Mouse (Mus musculus): ENCODE data around the gene 4921509C19Rik. TPM values are rescaled to one million over a fixed set of nuclear protein-coding genes. Genes with fewer than 3 reads are reported as not detected.
"Not testable (repeated sequence)": the region's sequence is repeated elsewhere in the genome, so short reads cannot be mapped to it uniquely, and the experiment has no call there.

4921509C19Rik gene
- not detected in 2 replicates for polyA plus RNA-seq (2012)

DNA sequence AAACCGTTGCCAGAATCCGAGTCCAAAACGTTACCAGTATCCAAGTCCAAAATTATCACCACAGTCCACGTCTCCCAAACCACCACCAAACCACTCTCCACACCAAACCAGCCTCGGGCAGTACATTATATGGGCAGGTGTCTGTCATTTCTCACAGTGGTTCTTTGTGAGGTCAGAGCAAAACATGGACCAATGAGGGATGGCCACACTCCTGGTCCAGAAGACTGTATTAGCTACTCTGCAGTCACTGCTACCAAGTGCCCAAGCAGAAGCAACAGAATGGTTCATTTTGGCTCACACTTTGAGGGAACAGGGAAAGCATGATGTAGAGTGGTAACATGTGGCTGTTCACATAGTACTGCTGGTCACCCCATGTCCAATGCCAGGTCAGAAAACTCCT, at the start of gene 4921509C19Rik:
4921509C19Rik (minus strand) TSS at position 101 of the 400 bp plus-strand sequence.
- not testable (repeated sequence) for TF ChIP-seq GATA1 (IDR thresholded peaks at IDR 0.05; ENCODE audit: low read length)

DNA sequence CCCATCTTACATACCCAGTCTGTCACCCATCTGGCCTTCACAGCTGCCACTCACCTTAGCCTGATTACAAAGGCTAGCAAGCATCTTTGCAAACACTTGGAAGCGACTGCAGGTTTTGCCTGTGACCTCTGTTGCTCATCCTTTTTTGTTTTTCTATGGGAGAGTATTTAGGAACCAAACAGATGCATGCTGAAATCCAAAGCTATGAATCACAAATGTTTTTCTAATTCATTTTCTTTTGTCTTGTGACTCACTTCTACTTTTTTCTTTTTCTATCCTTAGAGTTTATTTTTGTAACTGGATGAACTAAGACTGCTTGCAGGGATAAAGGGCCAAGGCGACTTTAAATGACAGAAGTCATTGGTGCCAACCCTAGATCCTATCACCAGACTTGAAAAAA, 49.6 kb upstream of the 4921509C19Rik start:
- TF ChIP-seq GATA1 (IDR thresholded peaks at IDR 0.05; ENCODE audit: low read length) = no peak

DNA sequence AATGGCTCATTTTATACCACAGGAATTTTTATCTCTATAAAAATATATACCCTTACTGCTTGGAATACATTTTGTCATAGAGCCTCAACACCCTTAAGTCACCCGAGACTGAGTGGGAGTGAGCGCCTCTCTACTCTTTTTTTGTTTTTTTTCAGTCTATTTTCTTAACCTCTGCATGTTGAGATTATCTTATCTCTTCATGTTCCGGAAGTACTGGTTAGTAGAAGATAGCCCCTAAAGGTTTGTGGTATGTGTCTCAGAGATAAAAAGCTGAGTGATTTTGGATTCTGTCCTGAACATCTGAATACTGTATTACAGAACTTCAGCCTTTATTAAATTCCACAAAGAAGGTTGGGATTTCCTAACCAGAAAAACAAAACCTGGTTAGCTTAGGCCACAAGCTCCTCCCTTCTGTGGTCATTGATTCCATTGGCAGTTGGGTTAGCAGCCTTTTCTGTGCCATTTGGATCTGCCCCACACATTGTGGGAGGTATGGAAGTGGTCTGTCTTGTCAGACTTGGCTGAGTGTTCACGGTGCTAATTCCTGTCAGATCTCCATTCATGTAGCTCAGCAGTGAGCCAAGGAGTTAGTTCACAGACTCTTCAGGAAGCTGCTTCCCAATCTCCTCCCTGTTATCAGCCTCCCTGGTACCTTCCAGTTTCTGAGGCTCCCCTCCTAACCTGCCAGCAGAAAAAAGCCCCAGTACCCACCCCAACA, 48.5 kb upstream of the 4921509C19Rik start:
- peak; percentile 86 for TF ChIP-seq GATA1 (IDR thresholded peaks at IDR 0.05; ENCODE audit: low read length)

DNA sequence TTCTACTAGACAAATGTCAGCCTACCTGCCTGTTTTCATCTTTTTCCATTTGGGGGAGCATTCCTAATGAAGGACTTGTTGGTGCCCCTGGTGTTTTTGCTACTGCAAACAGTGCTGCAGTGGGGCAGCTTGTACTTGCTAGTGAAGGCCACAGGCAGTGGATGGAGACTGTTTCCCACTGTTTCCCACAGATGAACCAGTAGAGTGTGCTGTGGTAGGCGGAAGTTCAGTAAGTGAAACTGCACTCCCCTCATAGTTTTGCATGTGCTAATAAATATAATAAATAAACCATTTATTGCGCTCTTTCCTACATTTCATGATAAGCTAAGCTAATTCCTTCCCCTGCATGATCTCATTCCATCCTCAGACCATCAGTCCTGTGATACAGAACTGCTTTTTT, 43.0 kb upstream of the 4921509C19Rik start:
- TF ChIP-seq GATA1 (IDR thresholded peaks at IDR 0.05; ENCODE audit: low read length) = no peak

DNA sequence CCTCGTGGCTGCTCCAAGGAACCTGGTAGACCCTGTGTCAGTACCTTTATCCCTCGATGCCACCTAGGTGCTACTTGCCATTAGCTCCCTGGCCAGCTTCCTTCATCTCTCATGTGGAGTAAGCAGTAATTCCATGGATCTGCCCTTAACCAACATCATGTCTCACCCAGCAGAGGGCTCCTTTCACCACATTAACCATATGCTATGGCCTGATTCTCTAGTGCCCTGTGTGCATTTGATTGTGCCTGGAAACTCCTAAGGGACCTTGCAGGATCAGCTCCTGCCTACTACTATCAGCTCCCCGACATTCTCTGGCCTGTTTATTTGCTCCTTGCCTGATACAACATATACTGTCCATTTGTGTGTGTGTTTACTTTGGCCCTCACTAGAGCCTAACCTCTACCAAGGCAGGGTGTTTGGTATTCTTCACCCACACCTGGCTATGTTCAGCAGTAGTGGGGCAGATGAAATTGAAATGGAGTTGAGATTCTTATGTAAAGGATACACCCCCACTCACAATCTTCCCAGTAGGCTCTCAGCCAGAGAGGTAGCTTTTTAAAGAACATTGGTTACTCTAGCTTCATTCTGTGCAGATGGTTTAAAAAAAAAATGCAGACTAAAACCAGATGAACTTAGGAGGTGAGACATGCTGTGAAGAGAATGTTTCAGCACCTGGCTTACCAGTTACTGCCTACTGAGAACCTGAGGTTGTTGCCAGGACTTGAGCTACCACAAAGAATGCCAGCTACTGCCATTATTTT, 37.8 kb upstream of the 4921509C19Rik start:
- TF ChIP-seq GATA1 (IDR thresholded peaks at IDR 0.05; ENCODE audit: low read length) = no peak

DNA sequence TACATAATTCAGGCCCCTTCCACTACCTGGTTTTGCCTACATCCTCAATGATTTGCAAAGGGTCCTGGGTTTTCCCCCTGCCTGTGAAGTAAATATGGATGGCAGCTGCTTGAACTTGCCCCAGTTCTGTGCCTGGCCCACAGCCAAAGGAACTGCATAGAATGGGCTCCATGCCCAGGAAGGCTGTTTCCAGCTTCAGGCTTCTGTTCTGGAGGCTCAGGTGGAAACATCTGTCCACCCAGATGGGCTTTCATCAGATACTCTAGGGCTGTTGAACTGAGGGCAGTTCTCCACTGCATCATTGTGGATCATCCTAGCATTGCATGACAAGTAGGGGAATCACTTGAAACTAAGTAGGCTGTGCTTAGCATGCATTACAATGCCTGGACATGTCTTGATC, 36.2 kb upstream of the 4921509C19Rik start:
- no peak for TF ChIP-seq GATA1 (IDR thresholded peaks at IDR 0.05; ENCODE audit: low read length)

DNA sequence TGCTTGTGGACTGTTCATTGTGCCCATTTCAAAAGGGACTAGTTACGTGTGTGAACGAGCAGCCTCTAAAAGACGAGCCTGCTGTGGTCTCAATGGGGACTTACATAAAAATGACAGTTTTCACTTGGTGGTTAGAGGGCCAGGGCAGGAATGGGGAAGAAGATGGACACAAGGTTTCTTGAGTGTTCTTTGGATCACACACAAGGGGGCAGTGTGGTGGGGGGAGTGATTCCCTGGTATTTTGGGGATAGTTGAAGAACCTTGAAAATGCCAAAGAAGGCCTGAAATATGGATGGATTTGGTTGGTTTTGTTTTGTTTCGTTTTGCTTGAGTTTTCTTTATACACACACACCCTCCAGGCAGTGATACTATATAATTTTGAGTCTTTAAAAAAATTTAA, 28.3 kb upstream of the 4921509C19Rik start:
- TF ChIP-seq GATA1 (IDR thresholded peaks at IDR 0.05; ENCODE audit: low read length) = no peak

DNA sequence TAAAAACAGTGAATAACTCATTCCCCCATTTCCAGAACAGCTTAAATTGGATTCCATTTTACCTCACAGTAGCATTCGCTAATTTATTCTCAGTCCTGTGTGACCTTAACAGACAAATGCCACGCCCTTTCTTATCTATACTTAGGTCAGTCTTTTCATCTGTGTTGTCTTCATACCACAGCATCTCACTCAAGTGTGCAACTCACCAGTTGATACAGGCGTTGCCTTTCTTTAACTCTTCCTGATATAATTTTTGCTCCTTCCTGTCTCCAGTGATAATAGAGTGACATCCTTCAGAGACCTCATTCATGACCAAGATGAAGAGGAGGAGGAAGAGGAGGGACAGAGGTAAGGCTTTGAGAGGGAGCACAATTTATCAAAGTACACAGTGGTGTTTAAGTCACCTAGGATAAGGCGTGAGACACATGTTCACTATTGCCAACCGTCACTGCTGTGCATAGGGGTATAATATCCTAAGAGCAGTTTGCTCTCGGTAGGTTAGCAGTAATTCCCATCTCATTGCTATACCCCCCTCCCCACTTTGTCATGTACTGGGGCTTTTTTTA, 24.6 kb upstream of the 4921509C19Rik start:
- TF ChIP-seq GATA1 (IDR thresholded peaks at IDR 0.05; ENCODE audit: low read length) = no peak

DNA sequence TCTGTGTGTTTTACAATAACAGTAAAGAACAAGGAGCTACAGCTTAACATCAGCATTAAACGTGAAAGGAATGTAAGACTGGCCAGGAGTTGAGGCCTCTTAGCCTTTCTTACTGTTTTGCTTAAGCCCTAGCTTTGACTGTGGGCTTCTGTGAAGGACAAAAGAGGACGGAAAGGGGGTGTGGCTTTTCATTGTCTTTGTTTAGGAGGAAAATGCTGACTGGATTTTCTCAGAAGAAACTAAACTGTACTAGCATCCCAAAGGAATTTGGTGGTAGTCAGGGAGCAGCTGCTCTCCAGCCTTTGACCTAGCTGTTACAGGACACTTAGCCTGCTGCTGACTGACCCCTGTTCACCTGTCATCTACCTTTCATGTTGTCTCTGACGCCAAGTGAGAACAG, 22.4 kb upstream of the 4921509C19Rik start:
- TF ChIP-seq GATA1 (IDR thresholded peaks at IDR 0.05; ENCODE audit: low read length) = no peak

DNA sequence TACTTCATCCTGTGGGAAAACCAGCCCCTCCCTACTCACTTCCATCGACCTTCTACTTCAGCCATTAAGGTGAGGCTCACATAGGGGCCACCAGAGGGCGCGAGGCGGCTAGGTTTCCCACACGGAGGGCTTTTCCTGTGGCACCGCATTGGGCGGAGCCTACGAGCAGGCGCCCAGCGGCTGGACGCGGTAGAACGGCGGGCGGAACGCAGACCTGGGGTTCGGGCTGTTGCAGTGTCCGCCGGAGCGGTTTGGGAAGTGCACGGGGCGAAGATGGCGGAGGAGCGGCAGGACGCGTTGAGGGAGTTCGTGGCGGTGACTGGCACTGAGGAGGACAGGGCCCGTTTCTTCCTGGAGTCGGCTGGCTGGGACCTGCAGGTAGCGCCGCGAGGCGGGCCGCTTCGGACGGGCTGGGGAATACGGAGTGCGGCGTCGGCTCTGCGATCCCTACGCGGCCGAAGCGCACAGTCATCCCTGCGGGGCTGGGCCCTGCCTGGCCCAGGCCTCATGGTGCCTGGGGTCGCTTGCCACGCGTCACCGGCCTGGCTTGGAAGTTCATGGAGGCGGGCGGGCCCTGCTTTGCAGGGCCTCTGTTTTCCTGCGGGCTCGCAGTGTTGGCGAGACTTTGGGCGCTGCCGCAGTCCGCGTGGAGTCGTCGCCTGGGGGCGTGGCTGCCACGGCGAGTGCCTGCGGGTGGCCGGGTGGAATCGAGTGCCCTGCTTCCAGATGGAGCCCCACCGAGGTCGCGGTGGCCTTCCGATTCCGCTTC, 18.3 kb upstream of the 4921509C19Rik start, which contains the start of gene Nsfl1c:
Nsfl1c (plus strand) TSS at position 148 of the 769 bp plus-strand sequence.
- TF ChIP-seq GATA1 (IDR thresholded peaks at IDR 0.05; ENCODE audit: low read length) = no peak

DNA sequence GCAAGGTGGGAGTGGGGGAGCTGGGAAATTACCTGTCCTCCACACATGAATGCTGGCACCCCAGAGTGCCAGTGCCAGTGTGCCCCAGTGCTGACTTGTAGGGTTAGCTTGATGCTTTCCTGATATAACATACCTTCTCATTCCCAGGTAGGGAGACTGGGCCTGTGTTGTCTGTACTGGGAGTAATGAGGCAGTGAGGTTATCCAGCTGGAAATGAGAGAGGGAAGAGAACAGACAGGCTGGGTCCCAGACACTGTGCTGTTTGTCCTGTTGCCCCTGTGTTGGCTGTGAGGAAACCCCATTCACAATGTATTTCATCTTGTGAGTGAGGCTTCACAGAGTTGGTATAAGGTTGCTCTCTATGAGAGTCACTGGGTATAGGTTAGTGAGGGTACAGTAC, 10.5 kb upstream of the 4921509C19Rik start:
- no peak for TF ChIP-seq GATA1 (IDR thresholded peaks at IDR 0.05; ENCODE audit: low read length)

Other genes starting within 250 kb of the 4921509C19Rik start
- 140 and 173 TPM in 2 replicates for gene Nsfl1c, start 18.0 kb upstream of the 4921509C19Rik start, polyA plus RNA-seq (2012)
- 289 and 344 TPM in 2 replicates for gene Fkbp1a, start 66.3 kb upstream of the 4921509C19Rik start, polyA plus RNA-seq (2012)
- 0.16 TPM in 1 of 2 replicates, not detected in the other for gene Sdcbp2, start 96.5 kb upstream of the 4921509C19Rik start, polyA plus RNA-seq (2012)
- not detected in 2 replicates for gene Snph, start 156.4 kb upstream of the 4921509C19Rik start, polyA plus RNA-seq (2012)
- gene Rad21l, start 192.4 kb upstream of the 4921509C19Rik start, polyA plus RNA-seq (2012) = not detected in 2 replicates
- not detected in 2 replicates for gene Tmem74b, start 225.9 kb upstream of the 4921509C19Rik start, polyA plus RNA-seq (2012)

Data from G1E-ER4 (cell line).